Mouse (Mus musculus) lung, postnatal 0 days (tissue): ENCODE measurements at regions not wholly inside any gene's neighbourhood (a gene's known extent, or its start where the extent isn't known, plus 50 kb on each side); places are given as distances from the start of the nearest gene placed in this dataset.

ENCODE experiments used
- ATAC-seq: fragments of 200-750 bp; cut with Nextera tagmentation; 2 replicates; pipeline ENCODE4 v1.8.0; 2017; ENCODE audit warnings: moderate library complexity
- DNase-seq: peaks from one replicate; pipeline ENCODE4 v3.0.0-alpha.2; 2016; ENCODE audit warnings: low spot score
- H3K27ac ChIP-seq: fragments of 300-500 bp; sonication (generic); 2 replicates; pipeline ENCODE4 v1.5.1; 2014; ENCODE audit warnings: antibody characterized with exemption, mild to moderate bottlenecking, low read length, mixed read lengths
- H3K27me3 ChIP-seq: fragments of 300-500 bp; sonication (generic); replicated peaks from 2 replicates; pipeline ENCODE4 v1.6.1; 2014; ENCODE audit warnings: low read length, mixed read lengths; ENCODE audit not compliant: insufficient read depth
- H3K36me3 ChIP-seq: fragments of 300-500 bp; sonication (generic); 2 replicates; pipeline ENCODE4 v1.6.1; 2014; ENCODE audit warnings: low read length, mixed read lengths; ENCODE audit not compliant: insufficient read depth
- H3K4me1 ChIP-seq: fragments of 300-500 bp; sonication (generic); 2 replicates; pipeline ENCODE4 v1.6.1; 2014; ENCODE audit warnings: antibody characterized with exemption, low read depth, low read length, mixed read lengths; ENCODE audit not compliant: insufficient read depth
- H3K4me2 ChIP-seq: fragments of 300-500 bp; sonication (generic); replicated peaks from 2 replicates; pipeline ENCODE4 v1.6.1; 2014; ENCODE audit warnings: low read depth, mild to moderate bottlenecking, low read length, moderate library complexity, mixed read lengths
- H3K4me3 ChIP-seq: fragments of 300-500 bp; sonication (generic); 2 replicates; pipeline ENCODE4 v1.5.1; 2014; ENCODE audit warnings: low read depth, low read length
- H3K9ac ChIP-seq: fragments of 300-500 bp; sonication (generic); replicated peaks from 2 replicates; pipeline ENCODE4 v1.6.1; 2014; ENCODE audit warnings: low read depth, mild to moderate bottlenecking
- H3K9me3 ChIP-seq: fragments of 300-500 bp; sonication (generic); 2 replicates; pipeline ENCODE4 v1.6.1; 2016; ENCODE audit warnings: low read length, mixed read lengths
- CTCF ChIP-seq: IDR thresholded peaks from 2 replicates; pipeline ENCODE4 v1.5.1; 2016; ENCODE audit warnings: antibody characterized with exemption, mild to moderate bottlenecking
- EP300 ChIP-seq: IDR thresholded peaks from 2 replicates; pipeline ENCODE4 v1.6.1; 2016; ENCODE audit warnings: antibody characterized with exemption, mild to moderate bottlenecking, control low read depth
- WGBS: fragments of 180-500 bp; shearing (Covaris S2); extraction: QIAGEN DNeasy Blood & Tissue Kit; methylation state at CpG from one replicate; pipeline ENCODE4 v1.1.7; 2014; 5-methylcytosine and 5-hydroxymethylcytosine counted together

GRCm38 (mm10) chr10:95015298-95015951 is 70.8 kb upstream of the Plxnc1 start:
- Histone ChIP-seq H3K9ac (no peak overlapping the region), H3K36me3 (no peaks in the 10 kb centered on the region), H3K9me3 (no peaks in the 10 kb centered on the region), H3K27me3 (no peaks in the 10 kb centered on the region), H3K4me2 (no peak overlapping the region), H3K27ac (no peak overlapping the region), H3K4me1 (no peaks in the 10 kb centered on the region), H3K4me3 (no peak overlapping the region)
- ATAC-seq, result no peak
- TF ChIP-seq EP300 (no peak), CTCF (no peak)
- 85% methylated on average over 9 of the region's 9 CpGs for WGBS
- DNase-seq, result no peak

- peak; percentile 60; the same call in 1 of the 2 replicates for ATAC-seq
- H3K4me1 ChIP-seq, result no peaks in the 10 kb centered on the region
- no peaks in the 10 kb centered on the region for H3K36me3 ChIP-seq
- TF ChIP-seq CTCF (no peak), EP300 (no peak)
- no peak overlapping the region for H3K4me2 ChIP-seq
- no peaks in the 10 kb centered on the region for H3K9me3 ChIP-seq
- DNase-seq, result peak; percentile 38
- WGBS, result 70% methylated on average over 4 of the region's 4 CpGs
- H3K9ac ChIP-seq, result no peak overlapping the region
- no peaks in the 10 kb centered on the region for H3K27me3 ChIP-seq
- no peak overlapping the region for H3K27ac ChIP-seq
- H3K4me3 ChIP-seq, result no peak overlapping the region
Measured at GRCm38 (mm10) chr10:95013946-95014345, 69.3 kb upstream of the Plxnc1 start.

- TF ChIP-seq EP300, result no peak
- no peak for TF ChIP-seq CTCF
- Histone ChIP-seq H3K4me1 (no peaks in the 10 kb centered on the region), H3K9me3 (no peaks in the 10 kb centered on the region), H3K4me3 (no peak overlapping the region), H3K9ac (no peak overlapping the region), H3K36me3 (no peaks in the 10 kb centered on the region), H3K27ac (no peak overlapping the region), H3K4me2 (no peak overlapping the region), H3K27me3 (no peaks in the 10 kb centered on the region)
- 73% methylated on average over 11 of the region's 11 CpGs for WGBS
- DNase-seq, result no peak
- no peak for ATAC-seq
Measured at GRCm38 (mm10) chr10:95013213-95013915, 68.7 kb upstream of the Plxnc1 start.

- no peaks in the 10 kb centered on the region for H3K9me3 ChIP-seq
- no peak overlapping the region for H3K9ac ChIP-seq
- ATAC-seq, result no peak
- H3K4me2 ChIP-seq, result no peak overlapping the region
- H3K4me3 ChIP-seq, result no peak overlapping the region
- no peaks in the 10 kb centered on the region for H3K4me1 ChIP-seq
- no peak for DNase-seq
- TF ChIP-seq EP300 (no peak), CTCF (no peak)
- no peaks in the 10 kb centered on the region for H3K36me3 ChIP-seq
- H3K27ac ChIP-seq, result no peak overlapping the region
- WGBS, result 86% methylated on average over 6 of the region's 6 CpGs
- no peaks in the 10 kb centered on the region for H3K27me3 ChIP-seq
Measured at GRCm38 (mm10) chr10:95010333-95010732, 65.7 kb upstream of the Plxnc1 start.

GRCm38 (mm10) chr10:95009081-95009480 is 64.4 kb upstream of the Plxnc1 start:
- H3K9ac ChIP-seq, result no peak overlapping the region
- no peaks in the 10 kb centered on the region for H3K4me1 ChIP-seq
- H3K4me3 ChIP-seq, result no peak overlapping the region
- ATAC-seq, result no peak
- H3K4me2 ChIP-seq, result no peak overlapping the region
- TF ChIP-seq CTCF, result no peak
- TF ChIP-seq EP300, result no peak
- no peak overlapping the region for H3K27ac ChIP-seq
- H3K9me3 ChIP-seq, result no peaks in the 10 kb centered on the region
- DNase-seq, result no peak
- no peaks in the 10 kb centered on the region for H3K27me3 ChIP-seq
- no peaks in the 10 kb centered on the region for H3K36me3 ChIP-seq
- 93% methylated on average over 1 of the region's 1 CpGs for WGBS

GRCm38 (mm10) chr10:95004065-95004763 is 59.6 kb upstream of the Plxnc1 start:
- 54% methylated on average over 9 of the region's 9 CpGs for WGBS
- ATAC-seq (peak; percentile 91), DNase-seq (peak; percentile 91)
- Histone ChIP-seq H3K27ac (peak overlapping the region; percentile 69), H3K9ac (no peak overlapping the region), H3K4me2 (no peak overlapping the region), H3K27me3 (no peaks in the 10 kb centered on the region), H3K4me1 (no peaks in the 10 kb centered on the region), H3K9me3 (no peaks in the 10 kb centered on the region), H3K36me3 (no peaks in the 10 kb centered on the region), H3K4me3 (no peak overlapping the region)
- TF ChIP-seq EP300 (peak; percentile 32; the same call in 1 of the 2 replicates), CTCF (no peak)
